Mouse (Mus musculus): ENCODE results near the gene Psmd14.

Psmd14 gene

GRCm38 (mm10) chr2:61759234-61759855, 47.9 kb downstream of the Psmd14 start:
- in situ Hi-C loops (cut with MboI, MseI), result no loop called here

DNA sequence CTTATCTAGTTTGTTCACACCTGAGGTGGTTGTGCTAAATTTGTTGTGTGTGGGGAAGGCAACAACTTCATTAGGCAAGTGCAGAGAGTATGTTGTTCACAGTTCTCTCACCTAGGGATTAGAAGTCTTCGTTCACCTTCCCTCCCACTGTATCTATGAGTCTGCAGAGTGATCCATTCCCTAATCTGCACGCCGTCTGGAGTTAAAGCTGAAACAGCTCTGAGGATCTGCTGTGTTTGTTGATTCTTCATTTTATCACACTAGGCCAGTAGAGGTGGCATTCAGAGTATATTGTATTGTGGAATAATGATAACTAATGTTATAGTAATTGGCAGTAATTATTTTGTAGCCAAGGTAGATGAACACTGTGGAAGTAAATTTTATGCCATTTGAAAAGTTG, 48.5 kb downstream of the Psmd14 start:
- in situ Hi-C loops (cut with MboI, MseI), result no loop called here

DNA sequence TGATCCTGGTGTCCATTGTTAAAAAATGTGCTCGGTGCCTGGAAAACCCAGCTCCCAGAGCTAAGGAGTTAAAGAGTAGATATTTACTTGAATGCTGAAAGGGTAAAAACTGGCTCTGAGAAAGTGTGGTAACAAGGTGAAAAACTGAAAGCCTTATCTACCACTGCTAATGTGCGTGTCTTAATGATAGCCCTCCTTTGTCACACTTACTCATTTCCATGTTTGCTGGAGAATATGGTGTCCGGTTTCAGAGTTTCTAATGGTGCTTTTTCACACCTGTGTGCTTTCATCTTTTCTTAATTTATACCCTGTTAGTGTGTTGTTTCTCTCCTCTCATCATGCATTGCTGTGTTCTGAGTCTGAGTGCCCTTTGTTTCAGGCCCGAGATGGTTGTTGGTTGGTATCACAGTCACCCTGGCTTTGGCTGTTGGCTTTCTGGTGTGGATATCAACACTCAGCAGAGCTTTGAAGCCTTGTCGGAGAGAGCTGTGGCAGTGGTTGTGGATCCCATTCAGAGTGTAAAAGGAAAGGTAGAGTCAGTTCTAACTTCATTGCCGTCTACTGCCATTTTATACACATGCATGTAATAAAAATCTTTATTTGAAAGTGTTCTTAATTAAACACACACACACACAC, 53.1 kb downstream of the Psmd14 start:
- in situ Hi-C loops (cut with MboI, MseI), result no loop called here

DNA sequence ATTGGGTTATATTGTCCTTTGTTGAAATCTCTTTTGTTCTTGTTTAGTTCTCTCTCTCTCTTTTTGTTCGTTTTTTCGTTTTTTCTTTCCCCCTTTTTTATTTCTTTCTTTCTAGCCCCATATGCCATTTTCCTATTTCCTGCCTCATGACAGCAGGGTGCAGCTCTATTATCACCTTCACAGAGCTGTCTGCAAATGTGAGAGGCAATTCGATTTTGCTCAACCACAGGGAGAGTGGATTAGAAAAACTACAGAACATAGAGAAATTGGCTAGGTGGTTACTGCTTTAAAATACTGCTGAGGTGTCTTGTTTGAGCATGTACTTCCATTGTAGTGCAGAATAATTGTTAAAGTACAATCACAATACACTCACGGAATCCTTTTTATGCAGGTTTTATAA, 54.0 kb downstream of the Psmd14 start:
- in situ Hi-C loops (cut with MboI, MseI), result no loop called here

DNA sequence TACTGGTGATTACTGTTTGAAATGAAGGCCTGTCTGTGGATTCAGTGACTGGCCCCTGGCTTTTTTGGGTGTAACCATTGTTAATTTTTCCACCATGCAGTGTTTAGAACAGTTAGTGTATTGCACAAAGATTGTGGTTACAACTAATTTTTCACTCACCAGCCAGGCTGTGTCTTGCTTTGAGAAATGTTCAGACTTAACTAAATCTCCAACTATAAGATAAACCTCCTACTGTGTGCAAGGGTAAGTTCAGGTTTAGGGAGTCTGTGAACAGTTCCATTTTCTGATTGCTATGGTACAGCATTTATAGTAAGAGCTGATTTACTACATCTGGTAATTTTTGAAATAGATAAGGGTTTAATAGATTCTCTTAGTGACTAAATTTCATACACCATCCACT, 69.3 kb downstream of the Psmd14 start:
- in situ Hi-C loops (cut with MboI, MseI), result loop anchor here in 1 of 2 experiments (10.0 kb wide), 1 partner anchor 886 kb away; no protein-coding TSS in a partner anchor

- in situ Hi-C loops (cut with MboI, MseI), result no loop called here
Observed at GRCm38 (mm10) chr2:61794960-61795359, 83.5 kb downstream of the Psmd14 start.

GRCm38 (mm10) chr2:61798048-61798447, 86.6 kb downstream of the Psmd14 start:
- in situ Hi-C loops (cut with MboI, MseI), result no loop called here

- in situ Hi-C loops (cut with MboI, MseI), result loop anchor here (10.0 to 25.0 kb wide), 4 partner anchors 388 to 835 kb away; partner anchors contain the start of genes Dpp4 (in 1 of the 2) and Ifih1 (in 1 of the 2)
Observed at GRCm38 (mm10) chr2:61802656-61803251, 91.3 kb downstream of the Psmd14 start, which contains the start of gene Tbr1. Tbr1 (plus strand) TSS chr2:61802930.

GRCm38 (mm10) chr2:61803443-61804367, 92.2 kb downstream of the Psmd14 start:
- in situ Hi-C loops (cut with MboI, MseI), result loop anchor here (10.0 to 25.0 kb wide), 4 partner anchors 389 to 834 kb away; partner anchors contain the start of genes Dpp4 (in 1 of the 2) and Ifih1 (in 1 of the 2)

DNA sequence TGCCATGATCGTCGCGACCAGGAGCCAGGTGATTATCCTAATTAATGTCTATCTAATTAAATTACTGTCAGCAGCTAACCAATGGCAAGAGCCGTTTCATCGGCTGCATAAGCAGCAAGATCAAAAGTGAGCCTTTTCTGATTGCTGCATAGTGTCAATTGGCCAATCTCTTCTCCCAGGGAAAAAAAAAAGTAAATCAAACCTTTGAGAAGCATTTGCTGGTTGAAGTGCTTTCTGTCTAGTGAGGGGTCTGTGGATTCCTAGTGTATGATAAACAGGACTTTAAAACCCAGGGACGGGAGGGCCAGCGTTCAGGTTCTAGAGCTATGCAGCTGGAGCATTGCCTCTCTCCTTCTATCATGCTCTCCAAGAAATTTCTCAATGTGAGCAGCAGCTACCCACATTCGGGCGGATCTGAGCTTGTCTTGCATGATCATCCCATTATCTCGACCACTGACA, 92.9 kb downstream of the Psmd14 start:
- in situ Hi-C loops (cut with MboI, MseI), result loop anchor here (10.0 to 25.0 kb wide), 4 partner anchors 390 to 833 kb away; partner anchors contain the start of genes Dpp4 (in 1 of the 2) and Ifih1 (in 1 of the 2)

DNA sequence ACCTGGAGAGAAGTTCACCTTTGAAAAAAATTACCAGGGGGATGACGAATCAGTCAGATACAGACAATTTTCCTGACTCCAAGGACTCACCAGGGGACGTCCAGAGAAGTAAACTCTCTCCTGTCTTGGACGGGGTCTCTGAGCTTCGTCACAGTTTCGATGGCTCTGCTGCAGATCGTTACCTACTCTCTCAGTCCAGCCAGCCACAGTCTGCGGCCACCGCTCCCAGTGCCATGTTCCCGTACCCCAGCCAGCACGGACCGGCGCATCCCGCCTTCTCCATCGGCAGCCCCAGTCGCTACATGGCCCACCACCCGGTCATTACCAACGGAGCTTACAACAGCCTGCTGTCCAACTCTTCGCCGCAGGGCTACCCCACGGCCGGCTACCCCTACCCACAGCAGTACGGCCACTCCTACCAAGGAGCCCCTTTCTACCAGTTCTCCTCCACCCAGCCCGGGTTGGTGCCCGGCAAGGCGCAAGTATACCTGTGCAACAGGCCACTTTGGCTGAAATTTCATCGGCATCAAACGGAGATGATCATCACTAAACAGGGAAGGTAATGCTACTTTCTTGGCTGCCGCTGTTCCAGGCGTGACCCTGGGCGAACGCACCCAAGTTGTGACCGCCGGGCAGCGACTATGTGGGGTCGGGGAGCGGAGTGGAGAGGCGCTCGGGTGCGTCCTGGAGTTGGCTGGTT, 93.5 kb downstream of the Psmd14 start:
- in situ Hi-C loops (cut with MboI, MseI), result loop anchor here (5.0 to 25.0 kb wide), 5 partner anchors 138 to 832 kb away; partner anchors contain the start of genes Dpp4 (in 1 of the 2) and Ifih1 (in 1 of the 2)

GRCm38 (mm10) chr2:61805541-61806345, 94.2 kb downstream of the Psmd14 start:
- in situ Hi-C loops (cut with MboI, MseI), result loop anchor here (5.0 to 25.0 kb wide), 5 partner anchors 138 to 832 kb away; partner anchors contain the start of genes Dpp4 (in 1 of the 2) and Ifih1 (in 1 of the 2)

- in situ Hi-C loops (cut with MboI, MseI), result loop anchor here (5.0 to 25.0 kb wide), 5 partner anchors 139 to 831 kb away; partner anchors contain the start of genes Dpp4 (in 1 of the 2) and Ifih1 (in 1 of the 2)
Observed at GRCm38 (mm10) chr2:61806346-61806825, 94.9 kb downstream of the Psmd14 start.

GRCm38 (mm10) chr2:61807151-61807550, 95.7 kb downstream of the Psmd14 start:
- in situ Hi-C loops (cut with MboI, MseI), result loop anchor here (5.0 to 25.0 kb wide), 5 partner anchors 140 to 830 kb away; partner anchors contain the start of genes Dpp4 (in 1 of the 2) and Ifih1 (in 1 of the 2)

- in situ Hi-C loops (cut with MboI, MseI), result loop anchor here (5.0 to 25.0 kb wide), 5 partner anchors 140 to 830 kb away; partner anchors contain the start of genes Dpp4 (in 1 of the 2) and Ifih1 (in 1 of the 2)
Observed at GRCm38 (mm10) chr2:61807781-61808180, 96.3 kb downstream of the Psmd14 start.

- in situ Hi-C loops (cut with MboI, MseI), result loop anchor here (5.0 to 25.0 kb wide), 5 partner anchors 141 to 829 kb away; partner anchors contain the start of genes Dpp4 (in 1 of the 2) and Ifih1 (in 1 of the 2)
Observed at GRCm38 (mm10) chr2:61808776-61809175, 97.3 kb downstream of the Psmd14 start.

DNA sequence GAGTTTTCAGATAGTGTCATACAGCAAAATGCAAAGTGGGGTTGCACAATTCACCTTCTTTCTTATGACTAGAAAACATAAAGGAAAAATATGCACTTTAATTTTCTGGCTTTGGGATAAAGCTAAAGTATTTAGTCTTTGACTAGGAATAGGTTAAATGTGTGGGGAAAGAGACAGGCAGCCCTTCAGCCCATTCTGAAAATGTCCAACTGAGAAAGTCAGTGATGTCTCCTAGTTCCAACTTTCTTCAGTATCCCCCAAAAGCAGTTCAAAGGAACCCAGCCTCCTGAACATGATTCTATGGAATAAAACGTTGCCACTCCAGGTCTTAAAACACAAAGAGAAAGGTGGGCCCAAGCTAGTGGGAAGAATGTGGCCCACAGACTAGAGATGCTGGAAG, 97.9 kb downstream of the Psmd14 start:
- in situ Hi-C loops (cut with MboI, MseI), result loop anchor here (5.0 to 25.0 kb wide), 5 partner anchors 142 to 828 kb away; partner anchors contain the start of genes Dpp4 (in 1 of the 2) and Ifih1 (in 1 of the 2)

DNA sequence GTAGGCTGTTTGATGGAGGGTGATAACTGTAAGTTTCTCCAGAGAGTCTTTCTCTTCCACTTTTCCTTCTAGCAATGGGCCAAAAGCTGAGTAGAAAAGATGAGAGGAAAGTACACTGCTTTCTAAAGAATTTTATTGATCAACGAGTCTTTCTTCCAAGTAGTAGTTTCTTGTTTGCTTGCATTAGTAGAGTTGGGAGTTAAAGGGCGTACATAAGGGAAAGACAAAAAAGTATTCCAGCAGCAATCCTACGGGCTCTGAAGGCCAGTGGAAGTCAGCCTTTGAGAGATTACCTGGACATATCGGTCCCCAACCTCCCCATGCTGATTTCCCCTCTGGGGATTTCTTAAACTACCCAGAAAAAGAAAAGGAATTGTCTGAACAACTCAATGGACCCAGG, 99.3 kb downstream of the Psmd14 start:
- in situ Hi-C loops (cut with MboI, MseI), result loop anchor here (25.0 kb wide), 3 partner anchors 602 to 827 kb away; partner anchors contain the start of genes Dpp4 (in 1 of the 2) and Ifih1 (in 1 of the 2)
